Mouse (Mus musculus) forebrain, embryonic 11.5 days (tissue): Measurements from ENCODE around the gene Vdr. TPM values are rescaled to one million over a fixed set of nuclear protein-coding genes. Genes with fewer than 3 reads are reported as not detected.

ENCODE experiments used
- ATAC-seq: fragments of 200-750 bp; cut with Nextera tagmentation; replicated peaks from 2 replicates; pipeline ENCODE4 v1.8.0; 2017; ENCODE audit warnings: moderate TSS enrichment; ENCODE audit not compliant: low FRiP score
- DNase-seq: peaks from one replicate; pipeline ENCODE4 v3.0.0-alpha.2; 2017; ENCODE audit warnings: low spot score
- H3K27ac ChIP-seq: fragments of 300-500 bp; sonication (generic); 2 replicates; pipeline ENCODE4 v1.5.1; 2014; ENCODE audit warnings: low read depth, low read length
- H3K27me3 ChIP-seq: fragments of 300-500 bp; sonication (generic); 2 replicates; pipeline ENCODE4 v1.6.1; 2014; ENCODE audit warnings: mild to moderate bottlenecking, low read length, mixed read lengths; ENCODE audit not compliant: control insufficient read depth, insufficient read depth
- H3K36me3 ChIP-seq: fragments of 300-500 bp; sonication (generic); 2 replicates; pipeline ENCODE4 v1.6.1; 2014; ENCODE audit warnings: mild to moderate bottlenecking, low read length, moderate library complexity, mixed read lengths; ENCODE audit not compliant: control insufficient read depth, insufficient read depth
- H3K4me1 ChIP-seq: fragments of 300-500 bp; sonication (generic); replicated peaks from 2 replicates; pipeline ENCODE4 v1.6.1; 2014; ENCODE audit warnings: low read length, mixed read lengths; ENCODE audit not compliant: control insufficient read depth, insufficient read depth
- H3K4me2 ChIP-seq: fragments of 300-500 bp; sonication (generic); 2 replicates; pipeline ENCODE4 v1.6.1; 2014; ENCODE audit warnings: low read depth, mild to moderate bottlenecking, low read length, moderate library complexity, mixed read lengths; ENCODE audit not compliant: severe bottlenecking
- H3K4me3 ChIP-seq: fragments of 300-500 bp; sonication (generic); 2 replicates; pipeline ENCODE4 v1.5.1; 2014; ENCODE audit warnings: low read depth, low read length
- H3K9ac ChIP-seq: fragments of 300-500 bp; sonication (generic); 2 replicates; pipeline ENCODE4 v1.6.1; 2014; ENCODE audit warnings: low read length
- H3K9me3 ChIP-seq: fragments of 300-500 bp; sonication (generic); 2 replicates; pipeline ENCODE4 v1.6.1; 2016; ENCODE audit warnings: low read length, mixed read lengths; ENCODE audit not compliant: control insufficient read depth
- WGBS: fragments of 180-500 bp; shearing (Covaris S2); extraction: QIAGEN DNeasy Blood & Tissue Kit; methylation state at CpG from one replicate; pipeline ENCODE4 v1.1.7; 2014; 5-methylcytosine and 5-hydroxymethylcytosine counted together
- polyA plus RNA-seq: library from polyadenylated mRNA; unstranded; fragments of >200 nt; fragmentation: Nextera tagmentation; extraction: Ambion mirVana; gene quantifications from 2 replicates; pipeline ENCODE4 v1.2.1, GENCODE M21; 2014

Gene Vdr
- polyA plus RNA-seq, 1 experiment from 2014 or later = 0.17 TPM

DNA sequence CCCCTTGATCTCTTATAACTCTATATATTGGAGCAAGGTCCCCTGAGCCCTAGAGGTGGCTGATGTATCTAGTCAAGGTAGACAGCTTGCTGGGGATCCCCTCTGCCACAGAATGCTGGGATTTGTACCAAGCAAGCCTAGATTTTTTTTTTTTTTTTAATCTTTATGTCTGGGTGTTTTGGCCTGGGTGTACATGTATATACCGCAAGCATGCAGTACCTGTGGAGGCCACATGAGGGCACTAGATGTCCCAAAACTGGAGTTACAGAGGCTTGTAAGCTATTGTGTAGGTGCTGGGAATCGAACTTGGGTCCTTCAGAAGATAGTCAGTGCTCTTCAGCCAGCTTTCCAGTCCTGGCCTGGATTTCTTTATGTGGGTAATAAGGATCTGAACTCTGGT lies 44.4 kb downstream of the Vdr start:
- Histone ChIP-seq H3K9ac (no peak overlapping the region), H3K27me3 (no peaks in the 10 kb centered on the region), H3K4me3 (no peak overlapping the region), H3K9me3 (peaks cover 6% of the 10 kb centered on the region), H3K27ac (no peak overlapping the region), H3K36me3 (no peaks in the 10 kb centered on the region), H3K4me2 (no peak overlapping the region), H3K4me1 (no peaks in the 10 kb centered on the region; the same call in 1 of the 2 replicates)
- 93% methylated on average over 2 of the region's 2 CpGs for WGBS
- ATAC-seq (no peak), DNase-seq (no peak)

DNA sequence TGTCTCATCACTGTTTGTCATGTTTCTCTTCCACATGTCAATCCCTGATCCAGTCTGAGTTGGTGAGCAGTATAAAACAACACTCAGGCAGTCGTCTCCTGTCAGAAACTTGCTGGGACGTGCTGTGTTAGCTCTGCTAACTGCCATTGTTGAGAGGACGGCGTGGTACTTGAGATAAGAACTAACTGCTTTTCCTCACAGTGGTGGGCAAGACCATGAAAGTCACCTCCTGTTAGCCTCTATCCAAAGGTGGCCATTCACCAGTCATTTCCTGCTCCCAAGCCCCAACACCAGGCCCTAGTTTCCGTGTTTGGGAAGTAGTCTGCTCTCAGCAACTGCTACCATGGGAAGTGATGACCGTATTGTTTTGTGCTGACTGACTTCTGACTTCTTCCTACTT lies 45.3 kb downstream of the Vdr start:
- no peak overlapping the region for H3K9ac ChIP-seq
- no peak overlapping the region for H3K4me2 ChIP-seq
- 82% methylated on average over 6 of the region's 6 CpGs for WGBS
- H3K9me3 ChIP-seq = peaks cover 6% of the 10 kb centered on the region
- H3K27ac ChIP-seq = no peak overlapping the region
- no peaks in the 10 kb centered on the region for H3K27me3 ChIP-seq
- no peaks in the 10 kb centered on the region for H3K36me3 ChIP-seq
- H3K4me1 ChIP-seq = no peaks in the 10 kb centered on the region; the same call in 1 of the 2 replicates
- ATAC-seq (no peak), DNase-seq (no peak)
- H3K4me3 ChIP-seq = no peak overlapping the region

DNA sequence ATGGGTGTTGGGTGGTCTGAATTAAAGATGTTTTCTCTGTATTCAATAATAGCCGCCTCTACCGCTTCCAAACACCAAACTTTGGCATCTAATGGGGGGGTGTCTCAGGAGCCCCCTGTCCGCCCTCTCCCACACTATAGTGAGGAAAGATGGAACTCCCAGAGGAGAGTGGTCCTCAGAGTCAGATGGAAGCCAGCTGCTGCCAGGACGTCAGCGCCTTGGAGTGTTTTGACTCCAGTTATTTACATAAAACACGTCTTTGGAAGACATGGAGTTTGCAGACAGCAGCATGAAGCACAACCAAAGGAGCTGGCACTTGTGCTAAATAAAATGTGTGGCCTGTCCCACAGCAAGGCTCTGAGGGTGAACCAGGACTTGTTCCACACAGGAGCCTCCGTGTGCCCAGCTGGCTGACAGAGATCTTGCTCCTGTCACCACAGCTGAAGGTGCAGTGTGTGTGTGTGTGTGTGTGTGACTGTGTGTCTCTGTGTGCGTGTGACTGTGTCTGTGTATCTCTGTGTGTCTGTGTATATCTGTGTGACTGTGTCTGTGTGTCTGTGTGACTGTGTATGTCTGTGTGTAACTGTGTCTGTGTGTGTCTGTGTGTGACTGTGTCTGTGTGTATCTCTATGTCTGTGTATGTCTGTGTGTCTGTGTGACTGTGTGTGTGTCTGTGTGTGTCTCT lies 45.9 kb downstream of the Vdr start:
- Histone ChIP-seq H3K9ac (no peak overlapping the region), H3K36me3 (no peaks in the 10 kb centered on the region), H3K4me2 (no peak overlapping the region), H3K27ac (no peak overlapping the region), H3K9me3 (peaks cover 6% of the 10 kb centered on the region), H3K4me3 (no peak overlapping the region), H3K27me3 (no peaks in the 10 kb centered on the region), H3K4me1 (no peaks in the 10 kb centered on the region; the same call in 1 of the 2 replicates)
- no peak for DNase-seq
- ATAC-seq = no peak
- WGBS = 86% methylated on average over 8 of the region's 8 CpGs

DNA sequence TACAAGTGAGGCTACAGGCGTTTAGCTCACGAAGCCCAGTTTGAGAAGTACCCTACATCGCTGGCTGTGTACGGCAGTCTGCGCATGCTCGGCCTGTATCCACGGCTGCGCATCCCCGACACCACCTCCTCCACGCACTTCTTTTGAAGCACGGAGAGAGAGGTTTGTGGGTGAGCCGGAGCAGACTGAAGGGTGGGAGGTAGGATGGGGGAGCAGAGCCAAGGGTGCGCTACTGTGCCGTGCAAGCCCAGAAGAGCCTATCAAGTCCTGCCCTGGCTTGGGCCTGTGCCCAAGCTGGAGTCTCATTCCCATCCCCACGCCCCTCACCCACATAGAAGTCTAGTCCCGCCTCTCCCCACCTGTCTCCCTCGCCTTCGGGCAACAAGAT lies 46.9 kb downstream of the Vdr start:
- 81% methylated on average over 18 of the region's 18 CpGs for WGBS
- ATAC-seq = no peak

DNA sequence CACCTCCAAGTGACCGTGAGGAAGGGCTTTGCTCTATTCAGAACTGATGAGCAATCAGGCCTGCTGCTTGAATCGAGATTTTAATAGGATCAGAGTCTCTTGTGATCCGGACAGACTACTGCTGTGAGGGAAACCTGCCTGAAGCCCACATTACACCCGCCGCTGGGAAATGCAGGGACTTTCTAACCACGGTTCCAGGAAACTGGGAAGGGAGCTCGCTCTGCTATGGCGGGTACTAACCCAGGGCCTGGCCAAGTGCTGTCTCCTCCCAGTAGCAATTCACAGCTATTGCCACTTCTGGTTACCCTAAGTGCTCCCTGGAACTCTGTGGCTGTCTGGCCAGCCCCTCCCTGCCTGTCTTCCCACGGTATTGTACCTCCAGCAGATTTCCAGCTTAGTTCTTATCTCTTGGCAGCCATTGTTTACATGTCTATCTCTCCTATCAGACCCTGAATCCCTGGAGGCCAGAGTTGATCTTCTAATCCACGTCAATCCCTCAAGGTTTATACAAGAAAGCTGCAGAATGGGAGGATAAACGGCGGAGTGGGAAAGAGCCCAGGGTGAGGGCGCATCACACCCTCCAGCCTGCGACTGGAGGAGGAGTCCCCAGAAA lies 47.4 kb downstream of the Vdr start:
- Histone ChIP-seq H3K9ac (no peak overlapping the region), H3K9me3 (peaks cover 6% of the 10 kb centered on the region), H3K4me2 (no peak overlapping the region), H3K4me3 (no peak overlapping the region), H3K27me3 (no peaks in the 10 kb centered on the region), H3K27ac (no peak overlapping the region), H3K4me1 (no peaks in the 10 kb centered on the region; the same call in 1 of the 2 replicates), H3K36me3 (no peaks in the 10 kb centered on the region)
- no peak for DNase-seq
- ATAC-seq = no peak
- WGBS = 38% methylated on average over 14 of the region's 14 CpGs

More for the DNA sequence above, 46.9 kb downstream of the Vdr start:
- DNase-seq = no peak
- Histone ChIP-seq H3K9me3 (peaks cover 6% of the 10 kb centered on the region), H3K4me1 (no peaks in the 10 kb centered on the region; the same call in 1 of the 2 replicates), H3K27ac (no peak overlapping the region), H3K4me3 (no peak overlapping the region), H3K36me3 (no peaks in the 10 kb centered on the region), H3K27me3 (no peaks in the 10 kb centered on the region), H3K9ac (no peak overlapping the region), H3K4me2 (no peak overlapping the region)

DNA sequence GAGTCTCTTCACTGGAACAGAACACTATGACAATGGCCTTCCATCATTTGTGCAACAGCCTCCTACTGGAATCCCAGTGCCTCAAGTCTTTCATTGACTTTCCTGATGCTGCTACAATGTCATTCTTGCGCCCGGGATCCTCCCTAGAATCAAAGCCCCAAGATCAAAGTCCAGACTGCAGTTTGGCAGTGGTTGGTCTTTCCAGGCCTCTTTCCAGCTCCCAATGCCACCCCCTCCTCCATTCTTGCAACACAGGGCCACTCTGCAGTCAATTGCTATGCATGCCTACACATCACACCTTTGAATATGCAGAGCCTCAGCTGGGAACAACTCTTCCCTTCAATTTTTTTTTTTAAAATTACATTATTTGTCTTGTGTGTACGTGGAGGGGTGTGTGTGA lies 50.1 kb downstream of the Vdr start:
- Histone ChIP-seq H3K27me3 (no peaks in the 10 kb centered on the region), H3K4me1 (no peaks in the 10 kb centered on the region; the same call in 1 of the 2 replicates), H3K36me3 (no peaks in the 10 kb centered on the region), H3K27ac (no peak overlapping the region), H3K4me2 (no peak overlapping the region), H3K4me3 (no peak overlapping the region), H3K9me3 (no peaks in the 10 kb centered on the region), H3K9ac (no peak overlapping the region)
- ATAC-seq (no peak), DNase-seq (no peak)
- 78% methylated on average over 3 of the region's 3 CpGs for WGBS

DNA sequence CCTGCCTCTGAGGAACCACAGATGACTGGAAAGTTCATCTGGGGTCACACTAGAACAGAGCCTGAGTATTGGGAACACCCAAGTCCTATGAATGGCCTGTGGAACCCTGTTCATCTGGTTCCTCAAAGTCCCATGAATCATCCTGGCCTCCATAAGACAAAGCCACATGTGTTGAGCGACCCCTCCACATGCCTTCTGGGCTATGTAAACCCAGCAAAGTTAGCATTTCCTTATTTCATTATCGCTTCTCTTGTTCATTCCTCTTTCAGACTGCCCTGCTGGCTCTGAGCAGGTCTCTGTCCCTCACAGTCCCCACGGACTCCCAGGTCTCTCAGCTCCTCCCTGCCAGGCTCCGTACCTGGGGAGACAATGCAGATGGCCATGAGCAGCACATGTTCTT lies 52.0 kb downstream of the Vdr start:
- ATAC-seq = no peak

DNA sequence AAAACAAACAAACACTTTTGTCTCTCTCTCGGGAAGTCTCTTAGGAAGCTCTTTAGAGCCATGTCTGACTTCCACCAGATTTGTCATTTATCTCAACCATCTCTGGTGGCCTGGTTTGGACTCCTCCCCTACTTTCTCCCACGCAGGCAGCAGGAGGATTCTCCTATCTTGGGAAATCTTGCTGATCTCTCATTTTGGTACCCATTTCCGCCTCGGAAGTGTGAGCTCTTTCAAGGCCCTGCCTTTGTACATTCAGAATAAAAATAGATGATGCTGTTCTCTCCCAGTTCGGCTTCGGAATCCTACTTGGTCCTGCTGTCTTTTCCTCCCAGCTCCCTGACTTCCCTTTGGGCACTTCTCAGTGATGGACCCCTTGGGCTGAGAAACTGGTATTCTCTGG lies 55.9 kb downstream of the Vdr start:
- 74% methylated on average over 6 of the region's 6 CpGs for WGBS
- no peak for DNase-seq

More for the DNA sequence above, 52.0 kb downstream of the Vdr start:
- no peak overlapping the region for H3K4me2 ChIP-seq
- no peak overlapping the region for H3K9ac ChIP-seq
- H3K27me3 ChIP-seq = no peaks in the 10 kb centered on the region
- no peak overlapping the region for H3K27ac ChIP-seq
- no peaks in the 10 kb centered on the region for H3K9me3 ChIP-seq
- H3K4me1 ChIP-seq = no peaks in the 10 kb centered on the region; the same call in 1 of the 2 replicates
- H3K4me3 ChIP-seq = no peak overlapping the region
- 85% methylated on average over 4 of the region's 4 CpGs for WGBS
- no peak for DNase-seq
- H3K36me3 ChIP-seq = no peaks in the 10 kb centered on the region

DNA sequence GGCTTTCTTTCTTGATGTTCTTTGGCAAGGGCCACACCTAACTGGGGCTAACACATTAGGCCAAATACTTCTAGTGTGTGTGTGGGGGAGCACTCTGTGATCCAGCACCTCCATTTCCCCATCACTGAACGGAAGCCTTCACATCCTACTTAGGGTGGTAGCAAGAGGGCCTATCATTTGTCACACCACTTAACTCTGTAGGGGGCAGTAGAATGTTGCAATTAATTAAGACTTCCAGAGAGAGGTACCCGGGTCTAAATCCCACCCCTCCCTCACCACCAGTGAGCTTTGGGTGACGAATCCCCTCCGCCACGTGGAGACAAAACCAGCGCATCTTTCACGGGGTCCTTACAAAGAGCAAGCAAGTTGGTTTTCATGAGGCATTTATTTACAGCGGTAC lies 56.4 kb downstream of the Vdr start:
- no peak for DNase-seq
- no peaks in the 10 kb centered on the region for H3K9me3 ChIP-seq
- H3K9ac ChIP-seq = no peak overlapping the region
- no peak overlapping the region for H3K27ac ChIP-seq
- H3K27me3 ChIP-seq = no peaks in the 10 kb centered on the region
- H3K4me3 ChIP-seq = no peak overlapping the region
- no peaks in the 10 kb centered on the region for H3K36me3 ChIP-seq
- no peak overlapping the region for H3K4me2 ChIP-seq
- no peak for ATAC-seq
- 52% methylated on average over 8 of the region's 8 CpGs for WGBS
- H3K4me1 ChIP-seq = no peaks in the 10 kb centered on the region; the same call in 1 of the 2 replicates

More for the DNA sequence above, 55.9 kb downstream of the Vdr start:
- Histone ChIP-seq H3K27ac (no peak overlapping the region), H3K9me3 (no peaks in the 10 kb centered on the region), H3K4me1 (no peaks in the 10 kb centered on the region; the same call in 1 of the 2 replicates), H3K4me2 (no peak overlapping the region), H3K36me3 (no peaks in the 10 kb centered on the region), H3K27me3 (no peaks in the 10 kb centered on the region), H3K9ac (no peak overlapping the region), H3K4me3 (no peak overlapping the region)
- no peak for ATAC-seq
